Mouse (Mus musculus) C2C12 (cell line): ENCODE results near the gene Slc25a45.

Experiments used
- CTCF ChIP-seq: IDR thresholded peaks from one replicate; pipeline ENCODE4 v1.5.1; 2011; ENCODE audit not compliant: control insufficient read depth, insufficient read depth, insufficient read length
- MAX ChIP-seq: IDR thresholded peaks from one replicate; pipeline ENCODE4 v1.6.1; 2011; ENCODE audit warnings: mild to moderate bottlenecking, control low read depth
- MYOG ChIP-seq: IDR thresholded peaks from one replicate; pipeline ENCODE4 v1.6.1; 2011; ENCODE audit not compliant: control insufficient read depth, insufficient read length; ENCODE audit errors: extremely low read depth
- USF1 ChIP-seq: IDR thresholded peaks from one replicate; pipeline ENCODE4 v1.6.1; 2011; ENCODE audit warnings: low read depth, mild to moderate bottlenecking, control low read depth, moderate library complexity

GRCm38 (mm10) chr19:5868096-5868495 lies 9.5 kb upstream of the Slc25a45 start:
- no peak for TF ChIP-seq CTCF
- TF ChIP-seq MYOG: no peak
- no peak for TF ChIP-seq MAX
- TF ChIP-seq USF1: no peak
